Mouse (Mus musculus) kidney, adult 2 months (tissue): ENCODE measurements around the gene Mlph.

Source experiments
- CTCF ChIP-seq: fragments of 200-500 bp; conservative IDR thresholded peaks from 2 replicates; pipeline ENCODE4 v1.5.1; 2011; ENCODE audit warnings: low read depth, mild to moderate bottlenecking, control low read depth, low read length, moderate library complexity, mixed read lengths; ENCODE audit not compliant: insufficient read depth, insufficient read length
- POLR2A ChIP-seq: fragments of 200-500 bp; IDR thresholded peaks from one replicate; pipeline ENCODE4 v1.6.1; 2011; ENCODE audit warnings: low read depth, low read length, control low read depth

DNA sequence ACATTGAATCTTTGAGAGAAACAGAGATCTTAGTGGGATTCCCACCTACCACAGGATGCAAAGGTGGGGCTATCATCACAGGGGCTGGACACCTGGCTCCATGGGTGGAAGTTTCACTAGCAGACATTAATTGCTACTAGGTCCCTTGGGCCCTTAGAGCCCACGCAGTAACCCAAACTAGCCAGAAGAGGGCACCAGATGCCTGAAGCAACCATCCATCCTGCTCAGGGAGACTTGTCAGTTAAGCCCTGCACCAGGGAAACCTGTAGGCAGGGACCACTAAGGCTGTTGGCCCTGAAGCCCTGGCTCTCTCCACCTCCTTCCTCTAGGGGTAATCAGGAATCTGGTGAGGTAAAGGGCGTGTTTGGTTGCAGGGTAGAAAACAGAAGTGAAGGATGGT is 8.5 kb upstream of the Mlph start:
- TF ChIP-seq CTCF (peak; percentile 91), POLR2A (no peak)
